Mouse (Mus musculus) megakaryocyte-erythroid progenitor cell, adult 5-6 weeks (primary cell): ENCODE measurements around the gene Prpsap1. TPM values are rescaled to one million over a fixed set of nuclear protein-coding genes. Genes with fewer than 3 reads are reported as not detected.

ENCODE experiments used
- ATAC-seq: replicated peaks from 2 replicates; pipeline ENCODE4 v1.8.0; 2016; ENCODE audit warnings: mild to moderate bottlenecking, inconsistent platforms; ENCODE audit not compliant: severe bottlenecking, poor library complexity, low FRiP score, low TSS enrichment
- total RNA-seq, 2 experiments: library from RNA; stranded (forward) in 1 of 2; stranded (reverse) in 1 of 2; fragments of 200-1000, 215-1000 nt in 1 of 2; fragments of >200 nt in 1 of 2; fragmentation: Nextera tagmentation in 1 of 2; gene quantifications; 2 replicates each; pipeline ENCODE4 v1.2.3; 2014 to 2017

Gene Prpsap1
- 89.6 and 95.3 TPM in 2 replicates for total RNA-seq (2014; fragmentation: Nextera tagmentation)
- 36.8 and 60.7 TPM in 2 replicates for total RNA-seq (2017)

DNA sequence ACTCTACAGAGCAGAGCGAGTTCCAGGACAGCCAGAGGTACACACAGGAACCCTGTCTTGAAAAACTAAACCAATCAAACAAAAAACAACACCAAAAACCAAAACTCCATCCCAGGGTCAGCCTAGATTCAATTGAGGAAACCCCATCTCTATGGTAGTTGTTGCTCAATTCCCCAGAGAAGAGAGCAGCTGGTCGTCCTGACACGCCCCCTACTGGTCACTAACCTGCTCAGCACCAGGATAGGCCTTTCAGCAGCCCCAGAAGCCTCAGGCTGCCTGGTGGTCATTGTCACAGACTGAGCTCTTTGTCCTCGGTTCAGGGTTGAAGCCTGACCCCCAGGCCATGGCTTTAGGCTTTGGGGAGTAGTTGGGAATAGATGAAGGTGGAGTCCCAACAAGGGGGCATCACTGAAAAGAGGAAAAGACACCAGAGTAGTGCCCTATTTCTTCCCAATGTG is at the start of gene Prpsap1:
Gene Prpsap1 (minus strand): TSS at position 408 of the 458 bp plus-strand sequence.
- peak; percentile 62 for ATAC-seq

DNA sequence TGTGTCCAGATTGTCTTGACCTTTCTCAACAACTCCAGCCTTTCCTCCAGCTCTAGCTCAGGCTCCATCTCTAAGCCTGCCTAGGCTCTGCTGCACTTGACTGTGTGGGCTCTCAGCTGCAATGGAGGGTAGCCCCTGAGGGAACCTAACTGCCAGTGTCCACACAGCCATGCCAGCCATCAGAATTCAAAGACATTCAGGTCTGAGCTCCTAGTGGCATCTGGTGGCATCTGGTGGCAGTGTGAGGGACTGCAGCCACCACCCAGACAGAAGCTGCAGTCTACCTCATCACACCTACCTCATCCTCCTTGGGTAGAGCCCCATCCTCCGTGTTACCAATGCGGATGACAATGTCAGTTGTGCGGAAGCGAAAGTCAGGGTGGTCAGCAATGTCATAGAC is 49.1 kb upstream of the Prpsap1 start:
- ATAC-seq = peak; percentile 58

DNA sequence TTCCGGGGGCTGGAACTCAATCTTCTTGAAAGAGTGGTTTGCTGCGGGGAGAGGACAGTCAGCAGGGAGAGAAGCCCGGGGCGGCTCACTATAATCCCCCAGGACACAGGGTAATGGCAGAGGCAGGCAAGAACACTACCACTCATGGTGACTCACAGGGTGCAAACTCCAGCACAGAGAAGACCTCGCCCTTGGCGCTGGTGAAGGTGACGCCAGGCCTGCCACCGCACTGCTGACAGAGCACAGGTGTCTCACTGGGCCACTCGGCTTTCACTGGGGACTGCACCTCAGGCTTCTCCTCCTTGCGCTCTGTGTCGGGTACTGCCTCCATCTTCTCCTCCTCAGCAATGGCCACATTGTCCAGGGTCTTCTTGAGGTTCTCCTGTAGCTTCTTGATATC is 47.2 kb upstream of the Prpsap1 start:
- ATAC-seq = no peak

DNA sequence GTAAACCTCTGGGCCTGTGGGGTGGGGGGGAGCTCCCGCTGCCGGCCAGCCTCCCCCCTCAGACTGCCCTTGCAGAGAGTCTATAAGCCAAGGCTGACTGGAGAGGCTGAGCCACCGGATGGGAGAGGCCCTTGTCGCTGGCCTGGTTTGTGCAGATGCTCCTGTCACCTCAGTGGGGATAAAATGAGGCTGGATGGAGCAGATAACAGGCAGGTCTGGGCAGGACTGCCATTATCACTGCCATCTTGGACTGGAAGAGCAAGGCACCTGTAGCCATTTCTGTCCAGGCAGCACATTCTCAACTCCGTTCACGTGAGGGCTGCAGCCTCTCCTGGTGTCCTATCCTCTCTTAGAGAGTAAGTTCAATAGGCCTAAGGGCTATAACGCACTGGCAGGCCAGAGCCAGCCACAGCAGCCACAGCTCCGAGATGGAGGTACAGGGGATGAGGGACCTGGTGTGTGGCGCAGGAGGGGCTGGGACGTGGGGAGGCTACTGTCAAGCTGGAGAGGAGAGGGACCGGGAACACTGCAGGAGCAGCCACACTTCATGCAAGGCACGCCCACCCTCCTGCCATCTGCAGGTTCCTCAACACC is 44.2 kb upstream of the Prpsap1 start:
- ATAC-seq = peak; percentile 23

DNA sequence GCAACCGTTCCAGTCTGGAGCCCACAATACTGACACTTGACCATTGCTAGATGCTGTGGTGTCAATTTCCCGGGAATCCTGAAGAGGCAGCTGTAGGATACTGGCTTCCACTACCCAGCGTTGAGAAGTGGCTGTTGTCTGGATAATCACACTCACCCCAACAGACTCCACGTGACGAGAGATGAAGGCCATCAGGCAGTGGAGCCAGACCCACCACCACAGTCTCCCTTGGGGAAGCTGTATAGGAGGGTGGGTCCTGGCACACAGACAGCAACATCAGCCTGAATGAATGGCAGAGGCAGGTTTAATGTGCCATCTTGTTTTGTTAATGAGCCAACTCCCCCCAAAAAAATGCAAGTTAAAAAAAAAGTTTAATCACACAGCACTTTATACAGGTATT is 43.4 kb upstream of the Prpsap1 start:
- ATAC-seq = no peak

DNA sequence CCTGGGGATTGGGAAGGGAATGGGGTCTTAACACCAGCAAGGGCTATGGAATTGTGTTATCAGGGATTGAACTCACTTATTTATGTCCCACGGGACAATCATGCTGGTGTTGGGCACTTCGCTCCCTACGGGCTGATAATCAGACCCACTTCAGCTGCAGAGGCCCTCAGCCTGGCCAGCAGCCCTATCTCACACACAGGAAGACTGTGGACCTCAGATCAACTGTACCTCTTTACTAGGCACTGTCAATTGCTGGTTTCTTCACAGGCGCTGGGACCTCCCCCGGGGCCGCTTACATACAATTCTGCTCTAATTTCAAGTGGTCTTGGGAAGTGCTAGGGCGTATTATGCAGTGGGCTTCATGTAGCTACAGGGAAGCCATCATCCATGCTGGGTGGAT is 42.7 kb upstream of the Prpsap1 start:
- peak; percentile 29 for ATAC-seq

DNA sequence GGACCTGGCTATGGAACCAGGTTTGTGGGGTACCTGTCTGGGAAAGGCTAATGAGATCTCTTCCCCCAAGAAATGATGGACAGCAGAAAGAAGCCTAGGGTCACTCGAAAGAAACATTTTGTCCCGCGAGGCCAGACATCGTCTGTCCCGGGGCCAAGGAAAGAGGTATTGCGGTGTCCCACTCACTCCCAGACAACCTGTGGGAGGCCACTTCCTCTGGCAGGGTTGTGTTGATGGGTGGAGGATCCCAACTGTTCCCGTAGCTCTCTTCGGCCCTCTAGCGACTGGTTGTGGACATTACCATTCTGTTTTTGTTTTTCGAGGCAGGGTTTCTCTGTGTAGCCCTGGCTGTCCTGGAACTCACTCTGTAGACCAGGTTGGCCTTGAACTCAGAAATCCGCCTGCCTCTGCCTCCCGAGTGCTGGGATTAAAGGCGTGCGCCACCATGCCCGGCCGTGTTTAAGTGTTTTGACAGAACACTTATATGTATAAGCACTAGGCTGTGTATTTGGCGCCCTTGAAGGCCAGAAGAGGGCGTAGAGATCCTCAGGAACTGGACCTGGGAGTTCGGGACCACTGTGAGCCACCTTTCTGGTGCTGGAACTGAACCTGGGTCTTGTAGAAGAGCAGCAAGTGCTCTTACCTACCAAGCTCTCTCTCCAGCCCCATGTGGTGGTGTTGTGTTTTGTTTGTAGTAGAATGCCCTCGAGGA is 40.3 kb upstream of the Prpsap1 start:
- ATAC-seq = peak; percentile 36

DNA sequence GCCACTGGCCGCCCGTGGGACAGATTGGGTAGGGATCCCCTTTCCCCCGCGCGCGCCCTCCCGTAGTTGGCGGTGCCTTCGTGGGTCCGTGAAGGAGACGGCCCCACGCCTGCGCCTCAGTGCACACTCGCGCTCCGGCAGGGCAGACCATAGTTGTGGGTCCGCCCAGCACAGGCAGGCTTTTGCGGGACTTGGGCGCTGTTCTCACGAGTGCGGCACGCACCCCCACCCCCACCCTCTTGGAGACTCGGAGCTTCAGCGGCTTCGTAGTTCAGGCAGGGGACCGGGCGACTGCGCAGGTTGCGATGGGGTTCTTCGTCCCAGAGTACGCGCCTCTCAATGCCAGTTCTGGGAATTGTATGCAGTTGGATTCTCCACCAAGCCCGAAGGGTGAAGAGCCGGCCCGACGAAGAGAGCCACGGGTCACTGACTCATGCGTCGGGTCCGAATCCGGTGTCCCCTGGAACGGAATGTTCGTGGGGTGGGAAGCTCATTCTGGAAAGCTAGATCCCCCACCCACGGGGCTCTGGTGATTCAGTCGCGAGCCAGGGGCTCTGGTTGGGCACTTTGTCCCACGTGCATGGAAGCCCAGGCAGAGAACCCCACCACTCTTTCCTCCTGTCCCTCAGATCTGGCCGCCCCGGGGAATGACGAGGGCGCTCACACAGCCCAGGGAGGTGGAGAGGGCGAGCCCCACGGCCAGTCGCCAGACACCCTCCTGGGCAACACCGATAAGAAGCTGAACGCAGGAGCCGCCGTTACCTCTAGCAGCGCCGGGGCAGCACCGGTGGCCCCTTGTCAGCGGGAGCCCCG is 39.5 kb upstream of the Prpsap1 start:
- ATAC-seq = peak; percentile 49

DNA sequence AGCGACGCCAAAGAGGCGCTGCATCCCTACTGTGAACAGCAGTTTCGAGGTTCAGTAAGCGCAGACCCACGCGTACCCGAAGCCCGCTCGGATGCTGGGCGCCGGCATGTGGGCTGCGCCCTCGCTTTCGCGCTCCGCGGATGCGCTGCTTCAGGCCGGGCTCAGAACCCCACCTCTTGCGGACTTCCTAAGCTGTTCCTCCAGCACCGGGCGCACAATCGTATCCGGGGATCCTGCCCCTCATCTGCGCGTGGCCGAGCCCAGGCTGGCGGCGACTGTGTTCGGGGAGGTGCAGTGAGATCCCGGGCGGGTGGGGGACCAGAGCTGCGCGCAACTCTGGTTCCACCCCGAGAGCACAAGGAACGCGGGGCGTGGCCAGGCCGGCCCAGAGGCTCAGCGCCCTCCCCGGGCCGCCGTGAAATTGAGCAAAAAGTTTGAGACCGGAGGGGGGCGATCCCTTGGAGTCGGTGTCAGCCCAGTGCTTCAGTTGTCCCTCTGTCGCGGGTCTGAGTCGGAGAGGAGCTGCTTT is 38.9 kb upstream of the Prpsap1 start:
- peak; percentile 34 for ATAC-seq

DNA sequence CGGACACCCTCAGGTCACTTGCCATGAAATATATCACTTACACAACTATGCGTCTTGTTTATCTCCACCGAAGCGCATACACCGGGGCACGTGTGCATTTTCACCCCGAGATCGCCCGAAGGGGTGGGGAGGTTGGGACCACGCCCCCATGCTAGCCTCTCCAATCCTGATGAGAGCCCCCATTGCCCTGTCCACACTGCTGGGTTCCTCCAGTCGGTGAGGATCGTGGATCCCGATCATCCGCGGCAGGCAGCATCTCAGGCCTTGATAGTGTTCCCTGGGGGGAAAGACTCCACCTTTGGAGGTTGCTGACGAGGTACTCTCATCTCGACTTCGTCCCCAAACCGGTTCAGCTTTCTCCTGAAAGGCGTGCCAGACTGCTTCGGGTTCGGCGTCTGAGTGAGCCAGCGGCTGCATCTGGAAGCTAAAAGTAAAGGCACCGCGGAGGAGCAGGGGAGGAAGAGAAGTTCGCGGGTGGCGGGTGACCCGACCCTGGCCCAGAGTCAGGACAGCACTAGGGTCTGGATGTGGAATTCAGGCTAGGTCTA is 38.3 kb upstream of the Prpsap1 start:
- peak; percentile 38 for ATAC-seq

DNA sequence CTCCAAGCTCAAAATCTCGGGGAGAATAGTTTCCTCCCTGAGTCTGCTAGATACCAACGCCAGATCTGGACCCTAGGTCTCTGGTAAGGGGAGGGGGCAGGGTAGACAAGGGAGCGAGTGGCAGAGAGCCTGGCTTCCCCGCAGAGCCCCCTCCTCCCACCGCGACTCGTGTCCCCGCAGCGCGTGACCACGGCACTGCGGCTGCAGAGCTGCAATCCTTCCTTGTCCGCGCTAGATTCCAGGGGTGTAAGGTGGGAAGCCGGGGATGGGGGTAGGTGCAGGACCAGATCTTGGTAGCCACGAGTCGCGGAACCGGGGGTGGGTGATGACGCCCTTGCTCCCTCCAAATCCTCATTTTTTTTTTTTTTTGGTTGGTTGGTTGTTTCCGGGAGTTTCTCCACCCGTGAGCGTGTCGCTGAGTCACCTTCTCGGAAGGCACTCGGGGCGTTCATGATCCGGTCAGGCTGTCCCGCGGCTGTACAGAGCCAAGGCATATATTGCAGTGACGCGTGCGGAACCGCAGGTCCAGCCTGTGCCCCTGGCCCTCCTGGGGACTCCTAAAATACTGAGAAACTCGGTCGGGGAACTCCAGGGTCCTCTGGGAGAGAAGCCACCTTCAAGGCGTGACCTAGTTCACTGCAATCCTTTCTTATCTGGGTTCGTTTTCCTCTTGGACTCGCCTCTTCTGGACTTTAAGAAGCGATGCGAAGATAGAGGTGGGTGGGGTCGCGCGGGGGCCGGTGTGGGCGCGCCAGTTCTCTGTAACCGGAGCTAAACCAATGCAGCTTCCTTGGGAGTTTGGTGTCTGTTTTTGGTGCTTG is 37.6 kb upstream of the Prpsap1 start:
- ATAC-seq = no peak

DNA sequence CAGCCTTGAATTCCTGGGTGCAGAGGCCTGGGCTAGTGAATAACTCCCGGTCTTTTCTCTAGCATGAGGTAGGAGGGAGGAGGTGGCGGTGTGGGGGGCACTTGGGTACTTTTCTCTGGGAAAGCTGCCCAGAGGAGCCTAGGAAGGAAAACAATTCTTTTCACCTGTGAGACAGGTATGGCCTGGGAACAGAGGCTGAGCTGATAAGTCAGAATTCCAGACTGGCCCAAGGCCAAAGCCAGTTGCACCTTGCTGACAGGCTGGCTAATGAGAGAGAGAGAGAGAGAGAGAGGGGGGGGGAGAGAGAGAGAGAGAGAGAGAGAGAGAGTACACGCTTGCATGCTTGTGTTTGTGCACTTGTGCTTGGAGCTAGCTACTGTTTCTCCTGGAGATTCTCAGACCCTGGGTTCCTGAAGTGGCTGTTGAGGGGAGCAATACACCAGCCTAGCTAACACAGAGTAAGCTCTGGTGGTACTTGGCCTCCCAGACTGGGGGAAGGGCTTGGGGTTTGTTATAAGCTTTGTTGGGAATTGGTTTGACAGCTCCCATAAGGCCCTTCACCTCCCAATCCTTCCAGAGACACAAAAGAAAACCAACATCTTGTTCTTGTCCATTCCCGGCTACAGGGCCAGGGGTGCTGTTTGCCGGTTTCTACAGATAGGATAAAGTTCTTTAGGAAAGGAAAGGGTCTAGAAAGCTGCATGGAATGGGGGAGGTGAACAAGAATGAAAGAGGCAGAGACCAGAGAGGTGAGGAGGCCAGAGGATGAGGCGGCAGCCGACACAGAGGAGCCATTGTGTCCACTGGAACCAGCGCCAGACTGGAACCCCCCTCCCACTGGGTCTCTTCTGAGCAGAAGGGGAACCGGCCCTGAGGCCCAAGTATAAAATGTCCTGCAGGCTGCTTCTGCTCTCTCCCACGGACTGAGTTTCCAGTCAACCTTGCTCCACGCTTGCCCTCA is 36.5 kb upstream of the Prpsap1 start, which contains the start of gene Sphk1:
Gene Sphk1 (plus strand): TSS at position 739 of the 961 bp plus-strand sequence.
- no peak for ATAC-seq

DNA sequence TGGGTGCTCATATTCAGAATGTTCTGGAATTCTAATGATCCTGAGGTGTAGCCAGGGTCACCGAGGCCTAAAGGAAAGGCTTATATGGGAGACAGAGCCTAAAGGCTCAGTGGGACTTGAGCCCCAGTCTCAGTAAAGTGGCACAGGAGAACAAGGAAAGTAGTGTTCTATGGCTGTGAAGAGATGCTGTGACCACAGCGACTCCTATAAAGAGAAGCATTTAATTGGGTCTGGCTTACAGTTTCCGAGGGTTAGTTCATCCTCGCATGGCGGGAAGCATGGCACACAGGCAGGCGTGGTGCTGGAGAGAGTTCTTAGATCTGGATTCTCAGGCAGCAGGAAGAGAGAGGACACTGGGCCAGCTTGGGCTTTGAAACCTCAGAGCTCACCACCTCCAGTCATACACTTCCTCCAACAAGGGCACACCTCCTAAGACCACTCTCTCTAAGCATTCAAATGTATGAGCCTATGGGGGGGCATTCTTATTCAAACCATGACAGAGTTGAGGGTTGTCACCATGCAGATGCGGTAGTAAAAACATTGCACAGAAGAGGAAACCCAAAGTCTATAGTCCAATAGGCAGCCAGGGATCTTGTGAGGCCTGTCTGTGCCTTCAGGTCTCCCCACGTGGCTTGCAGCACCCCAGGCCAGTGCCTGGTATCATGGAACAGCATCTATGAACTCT is 34.8 kb upstream of the Prpsap1 start:
- no peak for ATAC-seq

DNA sequence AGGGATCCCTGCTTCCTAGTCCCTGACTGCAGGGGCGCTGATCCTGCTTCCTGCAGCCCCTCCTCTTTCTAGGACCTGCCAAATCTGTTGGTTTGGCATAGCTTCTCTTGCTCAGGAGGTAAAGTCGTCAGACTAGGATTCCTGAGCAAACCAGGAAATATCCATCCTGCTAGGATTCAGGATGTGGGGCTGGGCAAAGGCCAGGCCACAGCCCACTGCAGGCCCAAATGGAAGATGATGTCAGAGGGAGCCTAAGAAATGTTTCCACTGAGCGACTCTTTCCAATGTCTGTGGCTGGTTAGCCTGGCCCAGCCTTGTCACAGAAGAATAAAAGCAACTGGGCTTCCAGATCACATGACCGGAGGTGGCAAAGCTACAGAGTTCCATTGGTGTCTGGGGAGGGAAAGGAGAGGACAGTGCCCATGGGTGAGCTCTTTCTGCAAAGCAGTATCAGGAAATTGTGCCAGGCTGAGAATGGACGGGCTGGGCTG is 29.7 kb upstream of the Prpsap1 start:
- ATAC-seq = no peak

DNA sequence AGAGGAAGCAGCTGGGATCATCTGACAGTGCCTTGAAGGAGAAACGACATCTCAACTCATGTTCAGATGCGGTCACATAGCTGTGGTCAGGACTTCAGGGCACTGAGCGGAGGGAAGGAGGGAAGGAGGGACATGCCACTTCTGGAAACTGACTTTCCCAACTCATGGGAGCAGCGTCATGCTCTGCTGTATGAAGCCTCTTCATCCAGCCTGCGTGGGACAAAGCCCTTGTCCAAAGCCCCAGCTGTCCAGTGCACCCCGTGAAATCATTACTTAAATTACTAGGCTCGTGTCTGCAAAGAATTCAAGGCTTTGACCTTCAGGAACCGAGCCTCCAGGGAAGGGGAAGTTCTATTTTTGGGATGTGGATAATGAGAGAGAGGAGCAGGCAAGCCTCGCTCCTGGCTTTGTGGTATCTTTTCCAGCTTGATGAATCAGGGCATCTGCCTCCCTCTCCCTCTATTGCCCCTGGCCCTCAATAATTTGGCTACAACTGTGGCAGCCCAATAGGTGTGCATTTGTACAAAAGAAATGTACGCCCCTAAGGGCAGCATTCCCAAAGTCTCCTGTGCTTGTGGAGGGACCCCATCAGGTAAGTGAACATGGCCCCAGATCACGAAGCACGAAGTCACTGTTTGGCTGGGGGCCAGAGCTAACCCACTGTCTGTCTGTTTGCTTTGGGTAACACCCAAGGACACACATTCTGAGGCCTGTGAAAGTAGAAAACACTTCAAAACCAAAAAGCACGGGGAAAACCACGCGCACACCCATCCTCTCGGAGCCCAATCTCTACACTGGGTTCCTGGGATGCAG is 29.1 kb upstream of the Prpsap1 start:
- ATAC-seq = no peak

DNA sequence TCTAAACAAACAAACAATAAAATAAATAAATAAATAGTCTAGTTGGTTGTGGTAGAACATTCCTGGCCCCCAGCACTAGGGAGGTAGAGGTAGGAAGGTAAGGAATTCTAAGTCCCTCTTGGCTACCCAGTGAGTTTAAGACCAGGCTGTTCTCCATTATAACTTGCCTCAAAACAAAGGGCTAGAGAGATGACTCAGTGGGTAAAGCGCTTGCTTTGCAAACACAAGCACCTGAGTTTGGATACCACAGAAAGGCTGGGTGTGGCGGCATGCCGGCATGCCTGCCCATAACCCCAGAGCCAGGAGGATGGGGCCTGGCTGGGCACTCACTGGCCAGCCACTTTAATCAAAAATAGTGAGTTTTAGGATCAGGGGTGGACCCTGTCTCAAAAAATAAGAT is 28.0 kb upstream of the Prpsap1 start:
- ATAC-seq = no peak
